Mouse (Mus musculus): ENCODE results near the gene Otulin.

Otulin gene

GRCm38 (mm10) chr15:27656626-27657025 is 26.1 kb upstream of the Otulin start:
- DNase-seq = no peak

- peak; percentile 45 for DNase-seq
Measured at GRCm38 (mm10) chr15:27655015-27655414, 24.5 kb upstream of the Otulin start.

GRCm38 (mm10) chr15:27647686-27648085 is 17.2 kb upstream of the Otulin start:
- no peak for DNase-seq

- no peak for DNase-seq
Measured at GRCm38 (mm10) chr15:27646665-27647064, 16.2 kb upstream of the Otulin start.

- no peak for DNase-seq
Measured at GRCm38 (mm10) chr15:27645250-27645649, 14.8 kb upstream of the Otulin start.

GRCm38 (mm10) chr15:27642895-27643294 is 12.4 kb upstream of the Otulin start:
- DNase-seq = peak; percentile 54

GRCm38 (mm10) chr15:27641171-27641570 is 10.7 kb upstream of the Otulin start:
- DNase-seq = no peak

GRCm38 (mm10) chr15:27633941-27634900 is 3.7 kb upstream of the Otulin start:
- peak; percentile 48 for DNase-seq

- peak; percentile 18 for DNase-seq
Measured at GRCm38 (mm10) chr15:27629800-27630600, 493 bp downstream of the Otulin start.

GRCm38 (mm10) chr15:27629046-27629445 is 1.4 kb downstream of the Otulin start:
- no peak for DNase-seq

GRCm38 (mm10) chr15:27627794-27628193 is 2.7 kb downstream of the Otulin start:
- no peak for DNase-seq

GRCm38 (mm10) chr15:27626314-27626713 is 4.2 kb downstream of the Otulin start:
- DNase-seq = no peak

- DNase-seq = no peak
Measured at GRCm38 (mm10) chr15:27625890-27626255, 4.6 kb downstream of the Otulin start.

- no peak for DNase-seq
Measured at GRCm38 (mm10) chr15:27625014-27625889, 5.2 kb downstream of the Otulin start.

GRCm38 (mm10) chr15:27623286-27623685 is 7.2 kb downstream of the Otulin start:
- DNase-seq = no peak

GRCm38 (mm10) chr15:27620475-27621185 is 9.9 kb downstream of the Otulin start:
- no peak for DNase-seq

- peak; percentile 65 for DNase-seq
Measured at GRCm38 (mm10) chr15:27619683-27620082, 10.8 kb downstream of the Otulin start.

- no peak for DNase-seq
Measured at GRCm38 (mm10) chr15:27618778-27619533, 11.5 kb downstream of the Otulin start.

- no peak for DNase-seq
Measured at GRCm38 (mm10) chr15:27617227-27617626, 13.3 kb downstream of the Otulin start.

GRCm38 (mm10) chr15:27616159-27616558 is 14.3 kb downstream of the Otulin start:
- DNase-seq = peak; percentile 36

GRCm38 (mm10) chr15:27613255-27613654 is 17.2 kb downstream of the Otulin start:
- DNase-seq = no peak

Data from kidney, postnatal 14 days (tissue).